Mouse (Mus musculus) adrenal gland, adult 10 weeks (tissue): ENCODE measurements around the gene Ifna7. TPM values are rescaled to one million over a fixed set of nuclear protein-coding genes. Genes with fewer than 3 reads are reported as not detected.

Experiments
- polyA plus RNA-seq: library from polyadenylated mRNA; stranded (reverse); fragments of 350-450 nt; fragmentation: Illumina TruSeq; extraction: RNeasy Lipid Tissue Mini Kit (QIAGEN cat#74804); gene quantifications from one replicate; pipeline ENCODE4 v1.2.3, GENCODE M21; 2014; ENCODE audit warnings: low read depth, low replicate concordance

Gene Ifna7
- not detected for polyA plus RNA-seq

GRCm38 (mm10) chr4:88815928-88816327, at the start of gene Ifna7:
Gene Ifna7 (plus strand): TSS chr4:88816228.

GRCm38 (mm10) chr4:88773534-88773933, 42.5 kb upstream of the Ifna7 start, which contains the start of gene Gm13290:
Gene Gm13290 (plus strand): TSS chr4:88773834.

GRCm38 (mm10) chr4:88776622-88777021, 39.4 kb upstream of the Ifna7 start, which contains the start of gene Gm13289:
Gene Gm13289 (plus strand): TSS chr4:88776922.

GRCm38 (mm10) chr4:88779550-88779949, 36.5 kb upstream of the Ifna7 start, which contains the start of gene Gm13272:
Gene Gm13272 (plus strand): TSS chr4:88779850.

GRCm38 (mm10) chr4:88781831-88782230, 34.2 kb upstream of the Ifna7 start, which contains the start of gene Ifnz:
Gene Ifnz (plus strand): TSS chr4:88782131.

GRCm38 (mm10) chr4:88785409-88785808, 30.6 kb upstream of the Ifna7 start, which contains the start of gene Gm13276:
Gene Gm13276 (plus strand): TSS chr4:88785709.

GRCm38 (mm10) chr4:88788402-88788801, 27.6 kb upstream of the Ifna7 start, which contains the start of gene Gm13277:
Gene Gm13277 (plus strand): TSS chr4:88788632.

GRCm38 (mm10) chr4:88791250-88791649, 24.8 kb upstream of the Ifna7 start, which contains the start of gene Gm13278:
Gene Gm13278 (plus strand): TSS chr4:88791550.

GRCm38 (mm10) chr4:88793936-88794675, 21.9 kb upstream of the Ifna7 start, which contains the start of gene Gm13275:
Gene Gm13275 (plus strand): TSS chr4:88794487.

GRCm38 (mm10) chr4:88797097-88797496, 18.9 kb upstream of the Ifna7 start, which contains the start of gene Gm13279:
Gene Gm13279 (plus strand): TSS chr4:88797397.

GRCm38 (mm10) chr4:88799365-88799764, 16.7 kb upstream of the Ifna7 start, which contains the start of gene Gm13285:
Gene Gm13285 (plus strand): TSS chr4:88799665.

GRCm38 (mm10) chr4:88802954-88803353, 13.1 kb upstream of the Ifna7 start, which contains the start of gene Gm13287:
Gene Gm13287 (plus strand): TSS chr4:88803254.

GRCm38 (mm10) chr4:88805231-88805630, 10.8 kb upstream of the Ifna7 start, which contains the start of gene Gm13288:
Gene Gm13288 (plus strand): TSS chr4:88805531.

GRCm38 (mm10) chr4:88819659-88820058, 3.6 kb downstream of the Ifna7 start, which contains the start of gene Ifna11:
Gene Ifna11 (plus strand): TSS chr4:88819959.

GRCm38 (mm10) chr4:88827116-88827515, 11.1 kb downstream of the Ifna7 start, which contains the start of gene Ifna6:
Gene Ifna6 (plus strand): TSS chr4:88827416.

GRCm38 (mm10) chr4:88835225-88835624, 19.2 kb downstream of the Ifna7 start, which contains the start of gene Ifna5:
Gene Ifna5 (plus strand): TSS chr4:88835525.

GRCm38 (mm10) chr4:88841438-88841911, 25.4 kb downstream of the Ifna7 start, which contains the start of gene Ifna4:
Gene Ifna4 (plus strand): TSS chr4:88841861.

GRCm38 (mm10) chr4:88849698-88850097, 33.7 kb downstream of the Ifna7 start, which contains the start of gene Ifna1:
Gene Ifna1 (plus strand): TSS chr4:88850087.

Other genes with a start within 250 kb of the Ifna7 start
- not detected for gene Ifna14, start 244.4 kb upstream of the Ifna7 start, polyA plus RNA-seq
- gene Ifna9, start 223.8 kb upstream of the Ifna7 start, polyA plus RNA-seq: not detected
- gene Ifna12, start 212.9 kb upstream of the Ifna7 start, polyA plus RNA-seq: not detected
- not detected for gene C87499, start 181.8 kb upstream of the Ifna7 start, polyA plus RNA-seq
- not detected for gene Ifna13, start 171.8 kb upstream of the Ifna7 start, polyA plus RNA-seq
- gene Ifna16, start 139.3 kb upstream of the Ifna7 start, polyA plus RNA-seq: not detected
- gene Ifna2, start 132.3 kb upstream of the Ifna7 start, polyA plus RNA-seq: not detected
- not detected for gene Ifnab, start 124.9 kb upstream of the Ifna7 start, polyA plus RNA-seq
- not detected for gene Gm26566, start 94.4 kb upstream of the Ifna7 start, polyA plus RNA-seq
- 192 TPM for gene Klhl9, start 93.8 kb upstream of the Ifna7 start, polyA plus RNA-seq
- gene Gm13271, start 61.4 kb upstream of the Ifna7 start, polyA plus RNA-seq: not detected
- not detected for gene Gm13283, start 56.1 kb upstream of the Ifna7 start, polyA plus RNA-seq
- not detected for gene Gm13290, start 42.4 kb upstream of the Ifna7 start, polyA plus RNA-seq
- not detected for gene Gm13289, start 39.3 kb upstream of the Ifna7 start, polyA plus RNA-seq
- not detected for gene Gm13272, start 36.4 kb upstream of the Ifna7 start, polyA plus RNA-seq
- gene Ifnz, start 34.1 kb upstream of the Ifna7 start, polyA plus RNA-seq: not detected
- not detected for gene Gm13276, start 30.5 kb upstream of the Ifna7 start, polyA plus RNA-seq
- not detected for gene Gm13277, start 27.6 kb upstream of the Ifna7 start, polyA plus RNA-seq
- not detected for gene Gm13278, start 24.7 kb upstream of the Ifna7 start, polyA plus RNA-seq
- not detected for gene Gm13275, start 21.7 kb upstream of the Ifna7 start, polyA plus RNA-seq
- gene Gm13279, start 18.8 kb upstream of the Ifna7 start, polyA plus RNA-seq: not detected
- gene Gm13285, start 16.6 kb upstream of the Ifna7 start, polyA plus RNA-seq: not detected
- not detected for gene Gm13287, start 13.0 kb upstream of the Ifna7 start, polyA plus RNA-seq
- gene Gm13288, start 10.7 kb upstream of the Ifna7 start, polyA plus RNA-seq: not detected
- gene Ifna11, start 3.7 kb downstream of the Ifna7 start, polyA plus RNA-seq: not detected
- gene Ifna6, start 11.2 kb downstream of the Ifna7 start, polyA plus RNA-seq: not detected
- gene Ifna5, start 19.3 kb downstream of the Ifna7 start, polyA plus RNA-seq: not detected
- not detected for gene Ifna4, start 25.6 kb downstream of the Ifna7 start, polyA plus RNA-seq
- gene Ifna1, start 33.9 kb downstream of the Ifna7 start, polyA plus RNA-seq: not detected
- gene Ifne, start 64.0 kb downstream of the Ifna7 start, polyA plus RNA-seq: not detected